Comparison of ENCODE assay signal across 21 mouse cellular contexts in genomic region chr19:11080934-11081333, GRCm38 (mm10). TPM values are rescaled to one million over a fixed set of nuclear protein-coding genes. Genes with fewer than 3 reads are reported as not detected.
DNase-seq lines count a peak whose midpoint lies in the region; ATAC-seq and TF ChIP-seq lines count a peak whose summit lies in the region.
"Had no signal": no experiment of that assay in that cellular context is flagged by ENCODE, and none has a peak within 500 bp of the region (broad histone marks: within the 10 kb centered on the region; RNA-seq: fewer than 3 reads in every experiment).

Gene Ms4a8a (minus strand): TSS chr19:11081102.

- no peak for TF ChIP-seq EP300 in lung, postnatal 0 days (IDR thresholded peaks at IDR 0.05)

- TF ChIP-seq POLR2A in lung, adult 2 months (IDR thresholded peaks at IDR 0.05; ENCODE audit: borderline replicate concordance, extremely low read depth, low read depth, low read length): no peak

- no peaks in the 10 kb centered on the region for H3K9me3 ChIP-seq in lung, postnatal 0 days (ENCODE audit: low read length)
- H3K9me3 ChIP-seq in intestine, embryonic 15.5 days: no peaks in the 10 kb centered on the region
- no peaks in the 10 kb centered on the region for H3K9me3 ChIP-seq in stomach, embryonic 16.5 days (replicated peaks; ENCODE audit: control insufficient read depth, low read length)
- H3K9me3 ChIP-seq: embryonic facial prominence, embryonic 12.5 days; forebrain, embryonic 12.5 days; heart, embryonic 12.5 days; hindbrain, embryonic 10.5 days had no signal

- H3K27ac ChIP-seq in lung, postnatal 0 days (ENCODE audit: low read length): no peak within 1 kb of the TSS
- H3K27ac ChIP-seq in intestine, embryonic 15.5 days: no peak within 1 kb of the TSS
- H3K27ac ChIP-seq in stomach, embryonic 16.5 days (ENCODE audit: low read length): peak within 1 kb of the TSS; percentile 3; the same call in 1 of the 2 replicates
- H3K27ac ChIP-seq: embryonic facial prominence, embryonic 12.5 days; forebrain, embryonic 12.5 days; heart, adult 2 months; hindbrain, embryonic 10.5 days; hindbrain, embryonic 14.5 days had no signal

- no peaks in the 10 kb centered on the region for H3K4me1 ChIP-seq in lung, adult 2 months (ENCODE audit: control insufficient read depth, insufficient read depth, low read length)
- H3K4me1 ChIP-seq in lung, postnatal 0 days (ENCODE audit: insufficient read depth, low read depth, low read length): no peaks in the 10 kb centered on the region
- no peaks in the 10 kb centered on the region for H3K4me1 ChIP-seq in intestine, embryonic 15.5 days (replicated peaks)
- H3K4me1 ChIP-seq in stomach, embryonic 16.5 days (ENCODE audit: control insufficient read depth, insufficient read depth, low read length): no peaks in the 10 kb centered on the region
- H3K4me1 ChIP-seq: embryonic facial prominence, embryonic 12.5 days; forebrain, embryonic 12.5 days; heart, embryonic 12.5 days; hindbrain, embryonic 10.5 days had no signal

- no peak within 1 kb of the TSS for H3K9ac ChIP-seq in lung, postnatal 0 days (replicated peaks; ENCODE audit: low read depth)
- no peak within 1 kb of the TSS for H3K9ac ChIP-seq in intestine, embryonic 15.5 days
- no peak within 1 kb of the TSS for H3K9ac ChIP-seq in stomach, embryonic 16.5 days (ENCODE audit: low read length)
- H3K9ac ChIP-seq: embryonic facial prominence, embryonic 12.5 days; forebrain, embryonic 12.5 days; heart, embryonic 12.5 days; hindbrain, embryonic 14.5 days had no signal

- TF ChIP-seq CTCF in lung, adult 2 months (IDR thresholded peaks at IDR 0.05; ENCODE audit: insufficient read depth, low read length): no peak
- TF ChIP-seq CTCF in lung, postnatal 0 days (IDR thresholded peaks at IDR 0.05): no peak

- WGBS in lung, adult 2 months: 69% methylated on average over 4 of the region's 4 CpGs
- WGBS in lung, postnatal 0 days: 76% methylated on average over 4 of the region's 4 CpGs
- WGBS in intestine, embryonic 15.5 days: 61% methylated on average over 4 of the region's 4 CpGs
- 25% methylated on average over 4 of the region's 4 CpGs for WGBS in large intestine, adult 2 months
- 77% methylated on average over 4 of the region's 4 CpGs for WGBS in stomach, embryonic 16.5 days

- no peaks in the 10 kb centered on the region for H3K36me3 ChIP-seq in lung, postnatal 0 days (ENCODE audit: insufficient read depth, low read length)
- H3K36me3 ChIP-seq in intestine, embryonic 15.5 days: no peaks in the 10 kb centered on the region
- H3K36me3 ChIP-seq in stomach, embryonic 16.5 days (ENCODE audit: control insufficient read depth, insufficient read depth, low read length): no peaks in the 10 kb centered on the region
- H3K36me3 ChIP-seq: embryonic facial prominence, embryonic 12.5 days; forebrain, embryonic 12.5 days; heart, embryonic 12.5 days; hindbrain, embryonic 10.5 days had no signal

- H3K27me3 ChIP-seq in lung, postnatal 0 days (replicated peaks; ENCODE audit: insufficient read depth, low read length): no peaks in the 10 kb centered on the region
- no peaks in the 10 kb centered on the region for H3K27me3 ChIP-seq in intestine, embryonic 15.5 days (replicated peaks)
- no peaks in the 10 kb centered on the region for H3K27me3 ChIP-seq in stomach, embryonic 16.5 days (ENCODE audit: control insufficient read depth, insufficient read depth, low read length)
- H3K27me3 ChIP-seq: CH12.LX; embryonic facial prominence, embryonic 12.5 days; forebrain, embryonic 12.5 days; heart, embryonic 12.5 days had no signal

- H3K4me3 ChIP-seq in lung, adult 2 months (replicated peaks; ENCODE audit: extremely low read depth, low read depth, low read length): no peak within 1 kb of the TSS
- no peak within 1 kb of the TSS for H3K4me3 ChIP-seq in lung, postnatal 0 days (ENCODE audit: low read depth, low read length)
- no peak within 1 kb of the TSS for H3K4me3 ChIP-seq in intestine, embryonic 15.5 days (replicated peaks)
- H3K4me3 ChIP-seq in stomach, embryonic 16.5 days (replicated peaks; ENCODE audit: low read length): no peak within 1 kb of the TSS
- H3K4me3 ChIP-seq: embryonic facial prominence, embryonic 12.5 days; forebrain, embryonic 12.5 days; heart, adult 2 months; heart, embryonic 12.5 days; hindbrain, embryonic 10.5 days had no signal

- no peak for ATAC-seq in lung, postnatal 0 days
- peak; percentile 90 for ATAC-seq in intestine, embryonic 15.5 days
- peak; percentile 69; the same call in 1 of the 2 replicates for ATAC-seq in stomach, embryonic 16.5 days (ENCODE audit: insufficient read depth, low FRiP score)
- ATAC-seq: forebrain, embryonic 16.5 days had no signal

- DNase-seq in lung, adult 2 months: no peak
- no peak for DNase-seq in lung, postnatal 0 days (ENCODE audit: low spot score)
- DNase-seq in large intestine, adult 2 months (ENCODE audit: low read depth, low spot score): peak; percentile 87
- no peak for DNase-seq in embryo, embryonic 9.5 days (ENCODE audit: extremely low spot score)
- no peak for DNase-seq in kidney, postnatal 4 days
- DNase-seq: adrenal gland, adult 2 months; adrenal gland, postnatal 25 days; cerebellum, adult 8-10 months; cerebellum, postnatal 14 days; embryo, embryonic 11 days had no signal

- no peak within 1 kb of the TSS for H3K4me2 ChIP-seq in lung, postnatal 0 days (replicated peaks; ENCODE audit: low read depth, low read length)
- 0 out of 2 replicates have a peak within 1 kb of the TSS, but pooled peaks have one; percentile 3 for H3K4me2 ChIP-seq in intestine, embryonic 15.5 days (replicated peaks)
- H3K4me2 ChIP-seq in stomach, embryonic 16.5 days (ENCODE audit: low read depth, low read length): no peak within 1 kb of the TSS
- H3K4me2 ChIP-seq: embryonic facial prominence, embryonic 12.5 days; forebrain, embryonic 12.5 days; heart, embryonic 12.5 days; hindbrain, embryonic 14.5 days had no signal

RNA-seq across cellular contexts. Expression of gene Ms4a8a, which starts in this region (rescaled TPM):
- 15.4 and 18.5 TPM in 2 replicates for polyA plus RNA-seq in lung, adult 2 months (2012; rRNA removed)
- 3.3 and 4.5 TPM in 2 replicates for polyA plus RNA-seq in lung, postnatal 0 days (2015; fragmentation: Nextera tagmentation; extraction: Ambion mirVana)
- polyA plus RNA-seq in intestine, embryonic 15.5 days (2015; fragmentation: Nextera tagmentation; extraction: Ambion mirVana): 21.8 and 23.7 TPM in 2 replicates
- polyA plus RNA-seq in large intestine, adult 2 months (2012; rRNA removed): 542 and 606 TPM in 2 replicates
- 6.0 and 7.8 TPM in 2 replicates for polyA plus RNA-seq in stomach, embryonic 16.5 days (2015; fragmentation: Nextera tagmentation; extraction: Ambion mirVana)
- polyA plus RNA-seq: embryonic facial prominence, embryonic 12.5 days; forebrain, embryonic 12.5 days; forebrain, embryonic 16.5 days; frontal cortex, adult 2 months; heart, embryonic 12.5 days; hindbrain, embryonic 10.5 days; hindbrain, embryonic 14.5 days had no signal

Comparison
In these comparisons a context has a peak if more than half of its experiments do, and no peak if none do; other contexts are left out.
1. RNA of gene Ms4a8a (polyA plus RNA-seq): 542 to 606 TPM in large intestine, adult 2 months; 21.8 to 23.7 TPM in intestine, embryonic 15.5 days, 15.4 to 18.5 TPM in lung, adult 2 months, 6.0 to 7.8 TPM in stomach, embryonic 16.5 days and 3.3 to 4.5 TPM in lung, postnatal 0 days; every median in the first group is over 10 times any median in the second.